Mouse (Mus musculus) left cerebral cortex, postnatal 10 days (tissue): ENCODE results near the gene Megf8. TPM values are rescaled to one million over a fixed set of nuclear protein-coding genes. Genes with fewer than 3 reads are reported as not detected.
A peak's percentile ranks its signal among the peaks of the same experiment; 100 is the strongest.

Source experiments
- DNase-seq, 2 experiments: peaks; one replicate each; pipeline ENCODE4 v3.0.0; 2021 to 2022; ENCODE audit warnings: low spot score in 2 of 2, mixed read lengths in 1 of 2; ENCODE audit errors: extremely low spot score in 1 of 2
- intact Hi-C: fragments of 180-260 bp; cut with DNase I; formaldehyde crosslinking; loops from one replicate; pipeline ENCODE4 v1.15.1; 2025
- total RNA-seq, 2 experiments: library from RNA; stranded (reverse); gene quantifications; 2 replicates each; pipeline ENCODE4 v1.2.3; 2021

Gene Megf8
- total RNA-seq, 2 experiments from 2014 or later: 90.4 to 91.8 TPM

DNA sequence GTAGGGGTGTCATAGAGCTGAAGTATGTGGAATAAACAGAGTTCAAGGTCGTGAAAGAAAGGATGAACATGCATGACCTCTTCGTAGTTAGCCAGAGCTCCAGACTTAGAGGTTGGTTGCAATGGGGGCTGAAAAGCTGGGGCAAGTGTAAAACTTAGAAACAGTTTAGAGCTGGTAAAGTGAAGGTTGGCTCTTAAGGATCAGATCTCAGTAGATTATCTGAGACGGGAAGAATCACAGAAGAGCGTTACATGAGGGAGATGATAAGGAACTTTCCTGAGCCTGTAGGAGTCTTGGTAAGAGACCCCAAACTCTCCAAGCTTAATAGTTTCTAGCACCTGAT lies 39.0 kb upstream of the Megf8 start:
- no peak for DNase-seq
- intact Hi-C loops: no loop called here

DNA sequence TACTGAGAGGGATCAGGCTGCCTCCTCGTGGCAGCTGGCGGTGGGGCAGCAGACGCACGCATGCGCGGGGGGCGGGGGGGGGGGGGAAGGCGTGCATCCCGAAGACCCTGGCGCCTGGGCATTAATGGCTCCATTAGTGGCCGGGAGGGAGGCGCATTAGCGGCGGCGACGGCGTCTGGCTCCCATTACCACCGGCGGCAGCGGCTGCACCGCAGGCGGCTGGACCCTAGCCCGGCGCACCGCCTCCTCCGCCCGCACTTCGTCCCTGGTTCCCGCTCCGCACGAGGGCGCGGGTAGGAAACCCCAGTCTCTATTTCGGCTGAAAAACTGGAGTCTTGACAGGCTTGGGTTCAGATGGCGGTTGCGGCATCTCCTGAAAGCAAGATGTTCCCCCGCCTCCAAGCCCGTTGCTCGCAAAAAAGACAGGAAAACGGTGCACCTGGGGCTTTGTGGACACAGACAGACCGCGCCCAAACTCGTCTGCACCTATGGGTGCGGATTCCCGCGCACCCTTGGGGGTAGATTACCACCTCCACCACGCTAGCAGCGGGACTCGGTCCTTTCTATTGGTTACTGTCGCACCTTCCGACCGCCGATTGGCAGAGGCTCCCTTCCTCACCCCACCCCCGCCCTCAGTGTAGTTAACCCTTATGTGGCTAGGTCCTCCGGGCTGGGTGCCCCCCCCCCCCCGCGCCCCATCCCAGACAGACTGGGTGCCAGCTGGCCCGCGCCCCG lies 38.5 kb upstream of the Megf8 start:
- DNase-seq: peak; percentile 87 to 89
- intact Hi-C loops: no loop called here

GRCm38 (mm10) chr7:25279076-25279860 lies 37.7 kb upstream of the Megf8 start:
- DNase-seq: peak; percentile 89 to 95
- intact Hi-C loops: no loop called here

GRCm38 (mm10) chr7:25279861-25280791 lies 36.8 kb upstream of the Megf8 start:
- peak in 1 of 2 experiments; percentile 82 for DNase-seq
- intact Hi-C loops: loop anchor here (2.0 to 5.0 kb wide), 2 partner anchors 35 to 37 kb away; partner anchors contain the start of gene Megf8

- intact Hi-C loops: loop anchor here (2.0 to 5.0 kb wide), 2 partner anchors 36 kb away; partner anchors contain the start of gene Megf8
- no peak for DNase-seq
These were observed 35.7 kb upstream of the Megf8 start for GRCm38 (mm10) chr7:25281166-25281733.

GRCm38 (mm10) chr7:25281734-25282601 lies 35.0 kb upstream of the Megf8 start:
- peak; percentile 94 to 99 for DNase-seq
- intact Hi-C loops: loop anchor here (2.0 to 5.0 kb wide), 2 partner anchors 35 to 37 kb away; partner anchors contain the start of gene Megf8

DNA sequence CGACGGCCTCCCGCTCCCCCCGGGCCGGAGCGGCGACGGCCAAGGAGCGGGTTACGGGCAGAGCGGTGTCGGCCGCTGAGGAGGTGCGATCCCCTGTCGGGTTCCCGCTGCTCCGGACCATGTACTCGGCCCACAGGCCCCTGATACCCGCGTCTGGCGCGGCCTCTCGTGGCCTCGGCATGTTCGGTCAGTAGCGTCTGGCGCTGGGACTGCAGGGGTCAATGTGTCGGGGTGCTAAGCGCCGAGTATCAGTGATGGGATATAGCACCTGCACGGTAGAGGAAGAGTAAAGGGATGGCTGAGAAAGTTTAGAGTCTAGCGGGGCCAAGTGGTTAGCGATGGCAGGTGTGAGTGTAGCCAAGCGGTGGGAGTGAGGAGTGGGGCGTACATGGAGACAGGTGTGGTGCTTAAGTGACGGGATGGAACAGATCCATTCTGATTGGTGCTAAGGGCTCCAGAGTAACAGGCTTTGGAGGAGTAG lies 34.2 kb upstream of the Megf8 start:
- peak in 1 of 2 experiments; percentile 70 for DNase-seq
- intact Hi-C loops: loop anchor here (5.0 kb wide), 1 partner anchor 35 kb away; the partner anchor contains the start of gene Megf8

DNA sequence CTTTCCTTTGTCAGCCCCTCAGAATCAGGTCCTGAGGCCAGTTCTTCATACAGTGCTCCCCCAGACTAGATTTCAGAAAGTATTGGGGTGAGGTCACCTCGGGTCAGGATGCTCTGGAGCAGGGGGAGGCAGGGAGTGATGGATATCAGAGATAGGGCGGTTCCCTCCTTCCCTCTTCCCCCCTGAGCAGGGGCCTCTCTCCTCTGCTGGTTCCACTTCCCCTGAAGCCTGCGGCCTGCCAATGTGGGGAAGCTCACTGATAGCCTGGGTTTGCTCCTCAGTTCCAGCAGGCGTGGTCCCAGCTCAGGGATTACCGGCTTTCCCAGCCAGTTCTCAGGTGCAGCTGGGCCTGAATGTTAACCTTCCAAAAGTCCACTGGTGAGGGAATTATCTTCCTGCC lies 33.3 kb upstream of the Megf8 start:
- intact Hi-C loops: loop anchor here (5.0 kb wide), 1 partner anchor 34 kb away; the partner anchor contains the start of gene Megf8
- no peak for DNase-seq

GRCm38 (mm10) chr7:25284171-25284570 lies 32.8 kb upstream of the Megf8 start:
- DNase-seq: no peak
- intact Hi-C loops: loop anchor here (5.0 kb wide), 1 partner anchor 33 kb away; the partner anchor contains the start of gene Megf8

DNA sequence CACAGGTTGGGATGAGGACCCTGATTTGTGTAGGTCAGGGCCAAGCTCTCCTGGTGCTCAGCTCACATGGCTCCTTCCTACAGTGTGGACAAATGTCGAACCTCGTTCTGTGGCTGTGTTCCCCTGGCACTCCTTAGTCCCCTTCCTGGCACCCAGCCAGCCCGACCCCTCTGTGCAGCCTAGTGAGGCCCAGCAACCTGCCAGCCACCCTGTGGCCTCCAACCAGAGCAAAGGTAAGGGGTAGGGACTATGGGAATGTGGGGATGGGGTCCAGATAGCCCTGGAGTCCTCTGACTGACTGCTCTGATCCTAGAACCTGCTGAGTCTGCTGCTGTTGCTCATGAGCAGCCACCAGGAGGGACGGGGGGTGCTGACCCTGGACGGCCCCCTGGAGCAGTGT lies 32.2 kb upstream of the Megf8 start:
- intact Hi-C loops: loop anchor here (5.0 kb wide), 1 partner anchor 33 kb away; the partner anchor contains the start of gene Megf8

DNA sequence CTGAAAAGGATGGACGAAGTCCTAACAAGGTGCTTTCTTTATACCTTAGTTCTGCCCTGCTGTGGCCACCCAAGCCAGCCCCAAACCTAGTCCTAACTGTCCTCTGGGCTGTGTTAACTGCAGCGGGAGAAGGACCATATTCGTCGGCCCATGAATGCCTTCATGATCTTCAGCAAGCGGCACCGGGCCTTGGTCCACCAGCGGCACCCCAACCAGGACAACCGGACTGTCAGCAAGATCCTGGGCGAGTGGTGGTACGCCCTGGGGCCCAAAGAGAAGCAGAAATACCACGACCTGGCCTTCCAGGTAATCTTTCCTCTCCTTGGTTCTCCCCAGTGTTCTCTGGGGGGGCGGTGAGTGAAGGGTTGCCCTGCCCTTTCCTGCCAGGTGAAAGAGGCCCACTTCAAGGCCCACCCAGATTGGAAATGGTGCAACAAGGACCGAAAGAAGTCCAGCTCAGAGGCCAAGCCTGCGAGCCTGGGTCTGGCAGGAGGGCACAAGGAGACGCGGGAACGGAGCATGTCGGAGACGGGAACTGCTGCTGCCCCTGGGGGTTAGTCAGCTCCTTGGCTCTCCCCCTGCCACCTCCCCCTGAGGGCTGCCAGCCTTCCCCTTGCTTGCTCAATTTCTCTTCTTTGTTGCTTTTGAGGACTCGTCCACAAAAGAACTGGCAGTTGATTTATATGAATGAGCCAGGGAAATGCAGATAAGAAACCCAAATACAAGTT lies 31.3 kb upstream of the Megf8 start:
- intact Hi-C loops: no loop called here

More for the DNA sequence above, 32.2 kb upstream of the Megf8 start:
- DNase-seq: no peak

DNA sequence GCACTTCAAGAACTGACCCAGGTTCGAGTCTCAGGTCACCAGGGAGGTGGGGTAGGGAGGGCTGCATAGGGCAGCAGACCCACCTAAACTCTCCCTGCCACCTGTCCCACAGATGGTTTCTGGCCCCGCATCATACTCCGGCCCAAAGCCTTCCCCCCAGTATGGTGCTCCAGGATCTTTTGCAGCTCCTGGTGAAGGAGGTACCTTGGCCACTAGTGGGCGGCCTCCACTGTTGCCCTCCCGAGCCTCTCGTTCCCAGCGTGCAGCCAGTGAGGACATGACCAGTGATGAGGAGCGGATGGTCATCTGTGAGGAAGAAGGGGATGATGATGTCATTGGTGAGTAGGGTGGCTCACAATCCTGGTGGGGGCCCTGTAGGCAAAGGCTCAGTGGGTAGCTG lies 30.0 kb upstream of the Megf8 start:
- intact Hi-C loops: no loop called here
- no peak for DNase-seq

More for the DNA sequence above, 31.3 kb upstream of the Megf8 start:
- DNase-seq: no peak

- intact Hi-C loops: no loop called here
- peak in 1 of 2 experiments; percentile 20 for DNase-seq
These were observed 29.0 kb upstream of the Megf8 start for GRCm38 (mm10) chr7:25288011-25288410.

GRCm38 (mm10) chr7:25288721-25289120 lies 28.2 kb upstream of the Megf8 start:
- intact Hi-C loops: no loop called here
- no peak for DNase-seq

DNA sequence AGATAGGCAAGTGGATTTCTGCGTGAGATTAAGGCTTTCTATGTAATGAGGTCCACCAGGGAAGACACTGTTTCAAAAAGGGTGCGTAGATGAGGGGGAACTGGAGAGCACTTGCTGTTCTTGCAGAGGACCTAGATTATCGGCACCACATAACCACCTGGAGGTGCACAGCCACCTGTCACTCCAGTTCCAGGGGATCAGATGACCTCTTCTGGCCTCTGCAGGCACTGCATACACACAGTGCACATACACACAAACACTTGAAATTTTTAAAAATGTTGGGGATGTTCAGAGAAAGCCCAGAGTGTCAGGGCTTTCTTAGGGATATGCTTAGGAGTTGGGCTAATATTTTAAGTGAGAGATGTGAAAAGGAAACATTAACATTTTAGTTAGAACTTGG lies 27.0 kb upstream of the Megf8 start:
- intact Hi-C loops: no loop called here
- DNase-seq: no peak

DNA sequence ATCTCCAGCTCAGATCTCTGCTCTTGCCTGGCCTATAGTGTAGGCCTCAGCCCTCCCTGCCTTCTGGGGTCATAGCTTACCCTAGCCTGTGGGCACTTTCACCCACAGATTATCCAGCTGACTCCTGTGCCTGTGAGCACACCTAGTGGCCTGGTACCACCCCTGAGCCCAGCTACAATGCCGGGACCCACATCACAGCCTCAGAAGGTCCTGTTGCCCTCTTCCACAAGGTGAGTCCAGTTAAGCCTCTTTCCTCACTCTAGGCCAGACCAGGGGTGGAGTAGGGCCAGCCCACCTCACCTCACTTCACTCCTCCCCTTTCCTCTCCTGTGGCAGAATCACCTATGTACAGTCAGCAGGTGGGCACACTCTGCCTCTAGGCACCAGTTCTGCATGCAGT lies 26.5 kb upstream of the Megf8 start:
- no peak for DNase-seq
- intact Hi-C loops: no loop called here

DNA sequence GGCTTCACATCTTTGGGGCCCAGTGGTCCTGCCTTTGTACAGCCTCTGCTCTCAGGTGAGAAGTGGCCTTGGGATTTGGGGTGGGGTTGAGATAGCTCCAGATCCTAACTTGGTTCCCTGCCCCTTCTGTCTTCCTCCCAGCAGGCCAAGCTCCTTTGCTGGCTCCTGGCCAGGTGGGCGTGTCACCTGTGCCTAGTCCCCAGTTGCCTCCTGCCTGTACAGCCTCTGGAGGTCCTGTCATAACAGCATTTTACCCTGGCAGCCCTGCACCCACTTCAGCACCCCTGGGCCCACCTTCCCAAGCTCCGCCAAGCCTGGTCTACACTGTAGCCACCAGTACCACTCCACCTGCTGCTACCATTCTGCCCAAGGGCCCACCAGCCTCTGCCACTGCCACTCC lies 26.1 kb upstream of the Megf8 start:
- intact Hi-C loops: no loop called here
- DNase-seq: peak in 1 of 2 experiments; percentile 78
